Mouse (Mus musculus) kidney, adult 2 months (tissue): ENCODE data around the gene Gcfc2.

Experiments used
- CTCF ChIP-seq: fragments of 200-500 bp; conservative IDR thresholded peaks from 2 replicates; pipeline ENCODE4 v1.5.1; 2011; ENCODE audit warnings: low read depth, mild to moderate bottlenecking, control low read depth, low read length, moderate library complexity, mixed read lengths; ENCODE audit not compliant: insufficient read depth, insufficient read length
- POLR2A ChIP-seq: fragments of 200-500 bp; IDR thresholded peaks from one replicate; pipeline ENCODE4 v1.6.1; 2011; ENCODE audit warnings: low read depth, low read length, control low read depth

GRCm38 (mm10) chr6:81986599-81986998 lies 63.1 kb downstream of the Gcfc2 start:
- TF ChIP-seq POLR2A (no peak), CTCF (no peak)
